Mouse (Mus musculus): ENCODE data around the gene Nanos3.

DNA sequence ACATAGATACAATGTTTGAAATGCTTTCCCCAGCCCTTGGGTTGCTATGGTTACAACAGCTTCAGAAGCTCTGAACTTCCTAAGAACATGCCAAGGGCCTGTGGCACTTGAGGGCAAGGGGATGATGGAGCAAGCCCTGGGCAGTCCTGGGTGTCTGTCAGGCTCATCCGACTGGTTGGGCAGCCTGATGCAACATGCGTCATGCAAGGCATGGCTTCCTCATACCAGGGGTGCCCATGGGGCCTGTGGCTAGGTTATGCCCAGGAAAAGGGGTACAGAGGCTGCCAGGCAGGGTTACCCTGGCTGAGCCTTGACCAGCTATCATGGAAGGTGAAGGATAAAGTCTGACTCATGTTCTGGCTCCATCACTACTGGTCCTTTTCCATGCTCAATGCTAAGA is 48.0 kb upstream of the Nanos3 start:
- TF ChIP-seq CTCF (IDR thresholded peaks at IDR 0.05; ENCODE audit: low read depth, low read length) (no peak), POLR2A (IDR thresholded peaks at IDR 0.05; ENCODE audit: extremely low read depth, insufficient read depth, low read length) (no peak)

All from liver, adult 2 months (tissue).